Mouse (Mus musculus) brain, embryonic 14.5 days (tissue): Measurements from ENCODE around the gene Gas7.

Experiments used
- CTCF ChIP-seq: fragments of 200-500 bp; IDR thresholded peaks from 2 replicates; pipeline ENCODE4 v1.5.1; 2012; ENCODE audit warnings: inconsistent platforms, mild to moderate bottlenecking, moderate library complexity, borderline replicate concordance; ENCODE audit not compliant: insufficient read depth, insufficient read length; ENCODE audit errors: extremely low read depth
- POLR2A ChIP-seq: fragments of 200-500 bp; IDR thresholded peaks from 2 replicates; pipeline ENCODE4 v1.6.1; 2012; ENCODE audit warnings: mild to moderate bottlenecking, inconsistent platforms, borderline replicate concordance; ENCODE audit not compliant: poor library complexity, insufficient read depth, insufficient read length, severe bottlenecking; ENCODE audit errors: extremely low read depth

- TF ChIP-seq CTCF (no peak), POLR2A (no peak)
These were observed 181.8 kb downstream of the Gas7 start for GRCm38 (mm10) chr11:67636905-67637586.
